Mouse (Mus musculus) embryonic facial prominence, embryonic 11.5 days (tissue): ENCODE data around the gene Tpx2. TPM values are rescaled to one million over a fixed set of nuclear protein-coding genes. Genes with fewer than 3 reads are reported as not detected.
A peak's percentile ranks its signal among the peaks of the same experiment; 100 is the strongest.

Experiments used
- ATAC-seq: fragments of 200-750 bp; cut with Nextera tagmentation; replicated peaks from 2 replicates; pipeline ENCODE4 v1.8.0; 2017; ENCODE audit warnings: low read depth; ENCODE audit not compliant: insufficient number of reproducible peaks, low FRiP score, low TSS enrichment
- DNase-seq: peaks from one replicate; pipeline ENCODE4 v3.0.0-alpha.2; 2015; ENCODE audit warnings: low spot score
- H3K27ac ChIP-seq: fragments of 300-500 bp; sonication (generic); replicated peaks from 2 replicates; pipeline ENCODE4 v1.5.1; 2014; ENCODE audit warnings: mild to moderate bottlenecking, low read depth, low read length, control low read depth
- H3K27me3 ChIP-seq: fragments of 300-500 bp; sonication (generic); 2 replicates; pipeline ENCODE4 v1.6.1; 2014; ENCODE audit warnings: mild to moderate bottlenecking, low read length, moderate library complexity, mixed read lengths; ENCODE audit not compliant: control insufficient read depth, insufficient read depth
- H3K36me3 ChIP-seq: fragments of 300-500 bp; sonication (generic); replicated peaks from 2 replicates; pipeline ENCODE4 v1.6.1; 2014; ENCODE audit warnings: low read depth, mild to moderate bottlenecking, low read length, moderate library complexity, mixed read lengths; ENCODE audit not compliant: control insufficient read depth, insufficient read depth
- H3K4me1 ChIP-seq: fragments of 300-500 bp; sonication (generic); 2 replicates; pipeline ENCODE4 v1.6.1; 2014; ENCODE audit warnings: low read length, mixed read lengths; ENCODE audit not compliant: control insufficient read depth, insufficient read depth
- H3K4me2 ChIP-seq: fragments of 300-500 bp; sonication (generic); 2 replicates; pipeline ENCODE4 v1.6.1; 2014; ENCODE audit warnings: low read depth, mild to moderate bottlenecking, control low read depth, low read length, moderate library complexity
- H3K4me3 ChIP-seq: fragments of 300-500 bp; sonication (generic); 2 replicates; pipeline ENCODE4 v1.5.1; 2014; ENCODE audit warnings: low read depth, low read length, control low read depth
- H3K9ac ChIP-seq: fragments of 300-500 bp; sonication (generic); replicated peaks from 2 replicates; pipeline ENCODE4 v1.6.1; 2014; ENCODE audit warnings: mild to moderate bottlenecking, control low read depth, low read length
- H3K9me3 ChIP-seq: fragments of 300-500 bp; sonication (generic); replicated peaks from 2 replicates; pipeline ENCODE4 v1.6.1; 2016; ENCODE audit warnings: mild to moderate bottlenecking, low read length, inconsistent platforms, mixed read lengths; ENCODE audit not compliant: control insufficient read depth
- WGBS: fragments of 180-500 bp; shearing (Covaris S2); extraction: QIAGEN DNeasy Blood & Tissue Kit; methylation state at CpG from one replicate; pipeline ENCODE4 v1.1.7; 2014; 5-methylcytosine and 5-hydroxymethylcytosine counted together
- polyA plus RNA-seq: library from polyadenylated mRNA; unstranded; fragments of >200 nt; fragmentation: Nextera tagmentation; extraction: Ambion mirVana; gene quantifications from 2 replicates; pipeline ENCODE4 v1.2.1, GENCODE M21; 2014

Tpx2 gene
- polyA plus RNA-seq, 1 experiment from 2014 or later, result 190 TPM

- peaks cover 10% of the 10 kb centered on the region for H3K27me3 ChIP-seq
- H3K4me3 ChIP-seq, result 0 out of 2 replicates have a peak overlapping the region, but pooled peaks have one; percentile 5
- H3K27ac ChIP-seq, result no peak overlapping the region
- ATAC-seq (peak; percentile 50; the same call in 1 of the 2 replicates), DNase-seq (peak; percentile 93)
- no peaks in the 10 kb centered on the region for H3K36me3 ChIP-seq
- H3K9me3 ChIP-seq, result no peaks in the 10 kb centered on the region
- H3K9ac ChIP-seq, result no peak overlapping the region
- peak overlapping the region; percentile 21 for H3K4me2 ChIP-seq
- WGBS, result 5% methylated on average over 18 of the region's 18 CpGs
- no peaks in the 10 kb centered on the region for H3K4me1 ChIP-seq
Measured at GRCm38 (mm10) chr2:152914310-152915120, 66.8 kb downstream of the Tpx2 start.

- no peak overlapping the region for H3K9ac ChIP-seq
- 70% methylated on average over 4 of the region's 4 CpGs for WGBS
- H3K4me2 ChIP-seq, result no peak overlapping the region
- no peaks in the 10 kb centered on the region for H3K36me3 ChIP-seq
- no peak overlapping the region for H3K27ac ChIP-seq
- no peak for ATAC-seq
- no peak for DNase-seq
- H3K9me3 ChIP-seq, result no peaks in the 10 kb centered on the region
- H3K4me3 ChIP-seq, result no peak overlapping the region
- H3K27me3 ChIP-seq, result peaks cover 10% of the 10 kb centered on the region
- no peaks in the 10 kb centered on the region for H3K4me1 ChIP-seq
Measured at GRCm38 (mm10) chr2:152915453-152915852, 67.7 kb downstream of the Tpx2 start.

- DNase-seq, result no peak
- Histone ChIP-seq H3K27me3 (peaks cover 8% of the 10 kb centered on the region), H3K9me3 (no peaks in the 10 kb centered on the region), H3K4me2 (no peak overlapping the region), H3K9ac (no peak overlapping the region), H3K27ac (no peak overlapping the region), H3K36me3 (no peaks in the 10 kb centered on the region), H3K4me3 (no peak overlapping the region), H3K4me1 (no peaks in the 10 kb centered on the region)
- ATAC-seq, result no peak
- 35% methylated on average over 5 of the region's 5 CpGs for WGBS
Measured at GRCm38 (mm10) chr2:152916111-152916510, 68.3 kb downstream of the Tpx2 start.

GRCm38 (mm10) chr2:152917671-152918070, 69.9 kb downstream of the Tpx2 start:
- 55% methylated on average over 9 of the region's 9 CpGs for WGBS
- H3K4me1 ChIP-seq, result 0 out of 2 replicates have a peak, but pooled peaks cover 2% of the 10 kb centered on the region
- H3K4me3 ChIP-seq, result no peak overlapping the region
- H3K9ac ChIP-seq, result no peak overlapping the region
- ATAC-seq, result no peak
- no peak for DNase-seq
- H3K27ac ChIP-seq, result no peak overlapping the region
- no peak overlapping the region for H3K4me2 ChIP-seq
- H3K27me3 ChIP-seq, result peaks cover 7% of the 10 kb centered on the region
- H3K9me3 ChIP-seq, result no peaks in the 10 kb centered on the region
- H3K36me3 ChIP-seq, result no peaks in the 10 kb centered on the region

GRCm38 (mm10) chr2:152922376-152922775, 74.6 kb downstream of the Tpx2 start:
- Histone ChIP-seq H3K27ac (no peak overlapping the region), H3K4me1 (peaks cover 9% of the 10 kb centered on the region), H3K4me2 (no peak overlapping the region), H3K9ac (no peak overlapping the region), H3K36me3 (no peaks in the 10 kb centered on the region), H3K27me3 (no peaks in the 10 kb centered on the region), H3K4me3 (no peak overlapping the region), H3K9me3 (no peaks in the 10 kb centered on the region)
- 20% methylated on average over 7 of the region's 7 CpGs for WGBS
- DNase-seq, result no peak
- no peak for ATAC-seq

GRCm38 (mm10) chr2:152923621-152924020, 75.9 kb downstream of the Tpx2 start:
- Histone ChIP-seq H3K4me2 (no peak overlapping the region), H3K4me1 (peaks cover 9% of the 10 kb centered on the region), H3K27me3 (no peaks in the 10 kb centered on the region), H3K36me3 (no peaks in the 10 kb centered on the region), H3K4me3 (no peak overlapping the region), H3K9me3 (no peaks in the 10 kb centered on the region), H3K9ac (0 out of 2 replicates have a peak overlapping the region, but pooled peaks have one; percentile 3), H3K27ac (no peak overlapping the region)
- ATAC-seq, result no peak
- WGBS, result 61% methylated on average over 3 of the region's 3 CpGs
- no peak for DNase-seq

GRCm38 (mm10) chr2:152924128-152924527, 76.4 kb downstream of the Tpx2 start:
- 0 out of 2 replicates have a peak overlapping the region, but pooled peaks have one; percentile 3 for H3K9ac ChIP-seq
- ATAC-seq, result no peak
- H3K4me3 ChIP-seq, result no peak overlapping the region
- DNase-seq, result no peak
- H3K27ac ChIP-seq, result peak overlapping the region; percentile 11; the same call in 1 of the 2 replicates
- H3K4me2 ChIP-seq, result no peak overlapping the region
- peaks cover 9% of the 10 kb centered on the region for H3K4me1 ChIP-seq
- H3K9me3 ChIP-seq, result no peaks in the 10 kb centered on the region
- H3K36me3 ChIP-seq, result no peaks in the 10 kb centered on the region
- no peaks in the 10 kb centered on the region for H3K27me3 ChIP-seq
- WGBS, result 50% methylated on average over 8 of the region's 8 CpGs

- no peaks in the 10 kb centered on the region for H3K9me3 ChIP-seq
- 75% methylated on average over 5 of the region's 5 CpGs for WGBS
- H3K9ac ChIP-seq, result no peak overlapping the region
- H3K36me3 ChIP-seq, result no peaks in the 10 kb centered on the region
- H3K27me3 ChIP-seq, result no peaks in the 10 kb centered on the region
- no peak for ATAC-seq
- DNase-seq, result no peak
- no peak overlapping the region for H3K4me3 ChIP-seq
- H3K4me1 ChIP-seq, result peaks cover 9% of the 10 kb centered on the region
- no peak overlapping the region for H3K4me2 ChIP-seq
- H3K27ac ChIP-seq, result peak overlapping the region; percentile 82; the same call in 1 of the 2 replicates
Measured at GRCm38 (mm10) chr2:152924543-152924942, 76.8 kb downstream of the Tpx2 start.
